Mouse (Mus musculus): Measurements from ENCODE around the gene Ghrhr.

Gene Ghrhr

DNA sequence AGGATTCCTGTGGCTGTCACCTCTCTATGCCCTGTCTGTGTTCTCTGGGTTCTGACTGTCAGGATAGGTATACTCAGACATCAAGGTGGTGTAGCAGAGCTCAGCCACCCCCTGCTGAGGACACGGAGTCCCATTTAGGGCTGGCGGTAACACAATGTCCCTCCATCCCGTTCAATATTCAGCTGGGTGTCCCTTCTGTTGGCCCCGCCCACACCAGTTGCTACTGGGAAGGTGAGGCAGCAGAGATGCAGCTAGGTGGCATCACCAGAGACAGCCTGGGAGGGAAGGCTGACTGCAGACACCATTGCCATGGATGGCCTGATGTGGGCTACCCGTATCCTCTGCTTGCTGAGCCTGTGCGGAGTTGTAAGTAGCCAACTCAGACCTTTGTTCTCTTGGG is at the start of gene Ghrhr:
TSS of gene Ghrhr (plus strand) at position 220 of the 400 bp plus-strand sequence.
- no peak for DNase-seq (ENCODE audit: low spot score in 2 of 2)

DNA sequence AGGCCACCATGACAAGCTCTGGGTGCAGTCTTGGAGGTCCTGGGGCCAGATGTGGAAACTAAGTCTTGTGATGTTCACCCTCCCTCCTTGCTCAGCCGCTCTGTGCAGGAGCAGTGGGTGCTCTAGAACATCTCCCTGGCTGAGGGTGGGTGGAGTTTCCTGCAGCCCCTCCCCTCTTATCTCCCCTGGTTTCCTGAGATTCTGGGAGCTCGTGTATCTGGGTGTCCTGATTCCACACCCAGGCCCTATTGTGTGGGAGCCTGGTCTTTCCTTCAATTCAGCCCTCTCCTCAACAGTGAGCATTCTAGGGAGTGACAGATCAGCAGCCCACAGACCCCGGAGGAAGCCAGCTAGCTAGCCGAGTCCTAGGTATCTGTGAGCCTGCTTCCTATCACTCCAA is 49.8 kb upstream of the Ghrhr start:
- no peak for DNase-seq (ENCODE audit: low spot score in 2 of 2)

DNA sequence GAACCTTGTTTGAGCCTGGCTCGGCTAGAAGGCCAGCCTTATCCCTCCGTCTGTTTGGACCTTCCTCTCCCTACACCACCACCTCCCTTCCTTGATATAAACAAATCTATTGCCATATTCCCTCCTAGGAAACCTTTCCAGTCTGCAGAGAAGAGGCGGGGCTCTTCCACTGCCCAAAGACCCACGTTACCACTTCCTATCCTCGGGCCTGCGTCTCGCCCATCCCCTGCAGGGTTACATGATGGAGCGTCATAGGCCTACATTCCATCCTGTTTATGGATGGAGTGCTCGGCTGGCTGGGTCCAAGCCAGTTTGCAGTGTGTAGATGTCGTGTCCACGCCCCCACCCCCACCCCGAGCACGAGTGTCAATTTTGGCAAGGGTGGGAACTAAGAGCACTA is 48.8 kb upstream of the Ghrhr start:
- no peak for DNase-seq (ENCODE audit: low spot score in 2 of 2)

DNA sequence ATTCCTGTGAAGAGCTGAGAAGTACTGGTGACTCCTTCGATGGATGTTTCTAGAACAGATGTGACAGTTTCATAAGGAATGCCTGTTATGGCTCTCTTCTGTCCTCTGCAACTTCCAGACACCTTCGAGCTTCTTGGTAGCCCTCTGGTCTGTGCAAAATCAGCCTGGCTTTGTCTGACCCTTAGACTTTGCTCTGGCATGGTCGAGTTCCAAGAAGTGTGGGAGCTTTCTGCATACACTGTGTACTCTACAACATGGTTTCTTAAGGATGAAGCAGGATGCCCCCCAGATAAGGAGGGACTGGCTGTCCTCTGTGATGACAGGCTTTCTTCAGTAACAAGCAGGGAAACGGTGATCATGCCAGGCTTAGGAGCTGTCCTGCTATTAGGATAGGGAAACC is 47.9 kb upstream of the Ghrhr start:
- no peak for DNase-seq (ENCODE audit: low spot score in 2 of 2)

DNA sequence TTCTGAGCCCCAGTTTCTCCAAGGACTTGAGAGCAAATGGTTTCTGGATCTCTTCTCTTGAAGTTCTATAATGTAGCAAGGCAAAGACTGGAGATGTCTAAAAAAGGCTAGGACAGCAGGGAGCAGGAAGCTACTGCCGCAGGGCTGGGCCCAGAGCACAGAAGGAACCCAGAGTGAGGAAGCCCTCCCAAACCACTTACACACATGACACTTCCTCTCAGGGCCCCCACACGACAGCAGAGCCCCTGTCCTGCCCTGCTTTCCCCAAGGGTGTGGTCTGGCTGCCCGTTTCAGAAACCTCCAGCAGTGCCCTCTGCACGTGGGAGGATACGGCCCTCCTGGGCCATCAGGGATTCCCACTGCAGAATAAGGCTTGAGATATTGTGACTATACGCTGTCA is 44.8 kb upstream of the Ghrhr start:
- no peak for DNase-seq (ENCODE audit: low spot score in 2 of 2)

DNA sequence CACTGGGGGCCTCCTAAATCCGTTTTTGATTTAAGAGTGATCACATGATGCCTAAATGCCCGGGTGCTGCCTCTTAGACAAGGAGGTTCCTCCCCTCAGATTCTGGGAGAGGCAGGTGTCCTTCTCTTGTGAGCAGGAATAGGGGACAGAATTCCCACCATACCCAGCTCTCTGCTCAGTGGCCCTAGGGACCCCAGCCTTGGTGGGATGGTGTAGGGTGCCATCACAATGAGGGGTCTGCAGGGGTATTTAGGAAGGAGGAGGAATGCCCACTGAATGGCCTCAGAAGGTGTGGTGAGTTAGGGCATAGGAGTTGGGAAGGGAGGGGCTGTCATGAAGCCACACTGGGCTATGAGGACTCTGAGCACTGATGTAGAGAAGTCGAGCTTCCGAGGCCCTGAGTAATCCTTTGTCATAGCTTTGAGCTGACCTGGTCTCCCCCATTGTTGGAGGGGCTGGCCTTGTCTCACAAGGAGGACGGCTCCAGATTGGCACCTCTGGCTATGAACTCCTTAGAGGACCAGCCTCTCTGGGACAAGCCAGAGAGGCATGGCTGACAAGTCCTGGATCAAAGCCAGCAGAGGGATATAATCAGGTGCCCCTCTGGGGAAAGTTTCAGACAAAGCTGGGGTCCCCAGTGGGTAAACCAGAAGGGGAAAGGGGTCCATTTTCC is 43.9 kb upstream of the Ghrhr start:
- no peak for DNase-seq (ENCODE audit: low spot score in 2 of 2)

DNA sequence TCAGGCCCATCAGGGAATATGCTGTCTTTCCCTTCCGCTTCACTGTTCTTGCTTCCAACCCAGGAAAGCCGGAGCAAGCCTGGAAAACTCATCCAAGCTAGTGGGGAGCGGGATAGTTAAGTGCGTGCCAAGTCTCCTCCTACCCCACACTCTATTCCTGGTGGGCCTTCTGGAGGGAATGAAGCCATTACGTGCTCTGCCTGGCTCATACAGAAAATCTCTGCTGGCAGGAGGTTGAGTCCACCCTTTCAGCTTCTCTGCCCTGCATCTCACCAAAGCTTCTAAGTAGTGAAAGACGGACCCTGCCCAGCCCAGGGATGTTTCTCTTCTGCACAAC is 43.4 kb upstream of the Ghrhr start:
- no peak for DNase-seq (ENCODE audit: low spot score in 2 of 2)

DNA sequence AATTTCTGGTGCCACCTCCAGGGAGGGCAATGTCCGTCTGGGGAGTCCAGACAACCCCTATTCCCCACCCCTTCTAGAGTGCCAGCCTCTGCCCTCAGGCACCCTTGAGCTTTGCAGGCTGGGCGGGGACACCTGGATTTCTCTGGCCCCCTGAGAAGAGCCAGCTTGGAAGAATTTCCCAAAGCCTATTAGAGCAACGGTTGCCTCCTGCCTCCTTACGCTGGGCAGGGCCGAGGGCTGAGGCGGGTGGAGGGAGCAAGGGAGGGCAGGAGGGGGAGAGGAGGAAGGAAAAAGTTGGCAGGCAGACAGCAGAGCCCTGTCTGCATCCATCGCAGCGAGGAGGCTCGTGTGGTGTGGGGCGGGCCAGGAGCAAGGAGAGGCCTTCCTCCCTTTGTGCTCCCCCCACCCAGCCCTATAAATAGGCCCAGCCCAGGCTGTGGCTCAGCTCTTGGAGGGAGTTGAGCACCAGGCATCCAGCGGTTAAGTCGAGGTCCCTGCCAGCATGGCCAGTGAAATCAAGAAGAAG is 40.0 kb upstream of the Ghrhr start, which contains the start of gene Aqp1:
TSS of gene Aqp1 (plus strand) at position 444 of the 526 bp plus-strand sequence.
- DNase-seq (ENCODE audit: low spot score in 2 of 2), result peak; percentile 64 to 73

DNA sequence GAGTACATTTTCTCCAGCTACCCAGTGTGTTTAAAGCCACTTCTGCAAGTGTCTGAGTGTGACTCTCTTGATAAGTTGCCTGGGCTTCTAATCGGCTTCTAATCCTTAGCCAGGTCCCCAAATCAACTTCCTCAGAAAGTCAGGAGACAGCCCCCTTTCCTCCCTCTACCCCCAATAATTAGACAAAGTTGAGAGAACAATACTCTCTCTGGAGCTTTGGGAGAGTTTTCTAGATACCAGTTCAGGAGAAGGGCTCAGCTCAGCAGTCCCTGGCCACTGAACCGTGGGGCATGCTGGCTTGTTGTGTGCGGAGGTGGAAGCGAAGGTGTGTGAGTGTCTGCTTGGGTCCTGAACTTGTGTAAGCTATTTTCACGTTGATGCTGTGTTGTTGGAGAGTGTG is 38.9 kb upstream of the Ghrhr start:
- DNase-seq (ENCODE audit: low spot score in 2 of 2), result no peak

DNA sequence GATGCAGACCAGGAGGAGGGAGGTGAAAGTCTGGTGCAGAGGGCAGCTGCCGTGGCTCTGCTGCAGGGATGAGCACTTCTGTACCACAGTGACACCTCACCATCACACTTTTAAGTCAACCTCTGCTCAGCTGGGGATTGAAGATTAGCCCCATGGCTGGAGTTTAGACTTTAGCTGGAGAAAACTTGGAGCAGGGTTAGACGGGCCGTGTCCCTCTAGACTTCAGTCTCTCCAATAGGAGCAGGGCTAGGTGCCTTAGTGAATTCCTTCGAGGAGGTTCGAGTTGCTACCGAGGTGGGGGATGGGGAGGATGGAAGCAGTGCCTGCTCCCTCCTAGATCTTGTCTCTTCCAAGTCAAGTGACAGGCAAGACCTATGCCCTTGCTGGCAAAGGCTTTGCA is 38.0 kb upstream of the Ghrhr start:
- no peak for DNase-seq (ENCODE audit: low spot score in 2 of 2)

DNA sequence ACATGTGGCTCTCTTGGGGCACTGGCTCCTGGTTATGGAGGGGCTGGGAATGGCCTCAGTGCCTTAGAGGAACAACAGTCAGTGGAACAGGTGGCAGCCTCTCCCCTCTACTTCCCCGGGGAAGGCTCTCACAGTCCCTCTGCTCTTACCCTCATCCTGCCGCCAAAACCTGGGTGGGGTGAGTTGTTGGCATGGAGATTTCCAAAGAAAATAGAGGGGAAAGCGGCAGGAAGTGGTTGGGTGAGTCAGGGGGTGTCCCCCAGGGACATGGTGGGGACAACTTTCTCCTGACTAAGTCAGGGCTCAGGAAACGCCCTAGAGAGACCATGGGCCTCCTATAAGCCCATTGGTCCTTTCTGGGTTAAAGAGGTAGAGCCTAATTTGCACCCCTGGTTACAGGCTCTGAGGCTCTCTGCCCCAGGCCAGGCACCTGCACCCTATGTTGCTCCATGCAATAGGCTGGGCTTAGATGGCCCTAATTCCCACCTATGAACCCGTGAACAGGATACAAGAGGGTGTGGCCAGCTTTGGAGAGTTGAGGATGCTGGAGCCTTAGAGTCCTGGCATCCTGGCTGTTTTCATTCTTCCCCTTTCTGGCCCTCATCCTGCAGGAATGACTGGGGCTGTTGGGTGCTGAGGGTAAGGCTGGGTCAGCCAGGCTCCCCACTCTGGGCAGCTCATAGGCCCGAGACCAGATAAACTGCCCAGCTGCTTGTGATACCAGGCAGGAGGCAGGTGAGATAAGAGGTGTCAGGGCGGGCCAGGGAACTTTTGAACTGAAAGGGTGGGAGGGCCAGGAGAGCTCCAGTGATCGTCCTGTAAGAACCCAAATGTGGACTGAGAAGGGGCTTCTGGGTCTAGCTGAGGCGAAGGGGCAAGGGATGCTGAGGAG is 36.9 kb upstream of the Ghrhr start:
- DNase-seq (ENCODE audit: low spot score in 2 of 2), result peak; percentile 60 to 71

DNA sequence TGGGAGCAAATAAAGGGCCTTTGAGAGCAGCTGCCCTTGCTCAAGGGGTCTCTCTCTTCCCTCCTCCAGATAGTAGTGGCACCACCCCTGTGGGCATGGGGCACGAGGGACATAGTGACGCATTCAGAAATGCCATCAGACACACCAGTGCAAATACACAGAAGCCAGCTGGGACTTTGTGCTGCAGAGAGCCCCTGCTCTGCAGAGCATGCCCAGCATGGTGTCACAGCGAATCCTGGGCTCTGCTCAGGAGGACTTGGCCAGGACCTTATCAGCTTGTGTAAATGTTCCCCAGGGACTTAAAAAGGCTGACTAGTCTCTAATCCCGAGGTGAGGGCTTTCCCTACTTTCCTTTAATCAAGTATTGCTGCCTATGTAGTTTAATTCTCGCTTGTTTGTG is 34.4 kb upstream of the Ghrhr start:
- no peak for DNase-seq (ENCODE audit: low spot score in 2 of 2)

DNA sequence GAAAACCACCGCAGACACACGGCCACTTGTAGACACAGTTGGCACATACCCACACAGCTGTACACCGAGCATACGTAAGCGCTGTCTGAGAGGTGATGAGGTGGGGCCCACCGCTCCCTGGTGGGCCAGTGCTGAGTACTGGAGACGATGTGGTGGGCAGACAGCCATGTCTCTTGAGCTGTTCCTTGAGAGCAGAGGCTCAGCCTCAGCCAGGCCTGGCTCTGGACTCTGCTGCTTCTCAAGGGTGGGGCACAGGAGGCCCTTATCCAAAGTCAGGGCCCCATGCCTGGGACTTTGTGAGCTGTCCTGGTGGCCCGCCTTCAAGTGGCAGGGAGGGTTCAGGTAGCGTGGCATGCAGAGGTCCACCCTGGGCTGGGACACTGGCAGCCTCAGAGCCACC is 33.8 kb upstream of the Ghrhr start:
- no peak for DNase-seq (ENCODE audit: low spot score in 2 of 2)

DNA sequence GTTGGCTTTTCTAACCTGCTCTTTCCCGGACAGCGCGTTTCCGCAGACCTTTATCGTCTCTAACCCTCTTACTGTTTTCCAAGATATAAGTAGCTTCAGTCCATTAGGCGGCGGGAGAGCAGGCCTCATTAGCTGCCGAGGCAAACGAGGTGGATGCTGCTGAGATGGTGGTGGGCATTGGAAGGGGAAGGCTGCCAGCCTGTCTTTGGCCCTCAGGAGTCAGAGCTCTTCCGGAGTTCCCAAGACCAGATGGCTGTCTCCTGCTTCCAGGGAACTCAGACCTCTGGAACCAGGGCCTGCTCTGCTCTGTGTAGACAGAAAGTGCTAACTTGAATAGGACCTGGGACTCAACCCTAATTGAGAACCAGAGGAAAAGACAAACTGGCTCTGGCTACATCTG is 32.6 kb upstream of the Ghrhr start:
- DNase-seq (ENCODE audit: low spot score in 2 of 2), result no peak

DNA sequence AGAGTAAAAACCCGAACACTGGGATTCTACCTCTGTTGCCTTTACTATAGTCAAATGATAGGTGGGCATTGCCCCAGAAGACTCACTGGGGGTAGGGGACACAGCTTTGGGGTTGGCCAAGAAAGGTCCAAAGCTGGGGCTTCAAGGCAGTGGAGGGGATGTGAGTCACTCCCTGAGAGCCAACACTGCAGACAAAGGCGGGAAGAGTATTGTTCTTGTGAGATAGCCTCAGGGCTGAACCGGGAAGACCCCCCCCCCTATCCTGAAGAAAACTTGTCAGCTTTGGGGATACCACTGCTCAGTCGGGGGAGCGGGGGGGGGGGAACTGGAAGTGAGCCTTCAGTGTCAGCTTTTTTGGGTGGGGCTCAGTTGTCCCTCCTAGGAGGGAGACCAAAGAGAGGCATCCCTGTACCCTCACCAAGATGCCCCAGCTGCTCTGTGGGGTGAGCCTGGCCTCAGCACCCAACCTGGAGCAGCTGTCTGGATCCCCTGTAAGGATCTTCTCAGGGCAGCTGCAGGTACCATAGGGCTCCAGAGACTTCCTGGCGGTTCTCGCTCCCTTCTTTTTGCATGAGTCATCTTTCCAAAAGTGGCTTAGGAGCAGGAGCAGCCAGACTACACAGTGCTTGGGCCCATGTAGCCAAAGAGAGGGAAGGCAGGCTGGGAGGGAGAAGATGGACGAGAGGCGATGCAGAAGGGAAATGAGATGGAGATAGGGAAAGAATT is 31.6 kb upstream of the Ghrhr start:
- DNase-seq (ENCODE audit: low spot score in 2 of 2), result no peak

DNA sequence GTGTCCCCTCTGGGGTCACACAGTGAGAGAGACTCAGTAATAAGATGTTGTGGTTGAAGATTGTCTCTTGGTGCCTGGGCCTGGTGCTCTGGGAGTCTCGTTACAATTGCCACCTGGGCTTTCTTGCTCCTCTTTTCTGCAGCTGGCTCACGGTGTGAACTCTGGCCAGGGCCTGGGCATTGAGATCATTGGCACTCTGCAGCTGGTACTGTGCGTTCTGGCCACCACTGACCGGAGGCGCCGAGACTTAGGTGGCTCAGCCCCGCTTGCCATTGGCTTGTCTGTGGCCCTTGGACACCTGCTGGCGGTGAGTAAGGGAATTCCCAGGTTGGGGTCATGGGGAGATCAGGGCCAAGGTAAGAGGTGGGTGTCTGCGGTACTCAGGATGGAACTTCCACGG is 30.8 kb upstream of the Ghrhr start:
- DNase-seq (ENCODE audit: low spot score in 2 of 2), result no peak

DNA sequence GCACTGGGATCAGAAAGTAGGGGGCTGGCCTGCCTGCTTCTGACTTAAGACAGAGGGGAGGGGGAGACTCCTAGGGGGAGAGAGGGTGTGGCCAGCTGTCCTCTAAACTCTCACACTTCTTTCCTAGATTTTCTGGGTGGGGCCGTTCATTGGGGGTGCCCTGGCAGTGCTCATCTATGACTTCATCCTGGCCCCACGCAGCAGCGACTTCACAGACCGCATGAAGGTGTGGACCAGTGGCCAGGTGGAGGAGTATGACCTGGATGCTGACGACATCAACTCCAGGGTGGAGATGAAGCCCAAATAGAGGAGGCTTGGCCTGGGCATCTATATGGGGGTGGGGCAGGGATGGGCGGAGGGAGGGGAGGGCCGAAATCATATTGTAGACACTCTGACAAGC is 29.6 kb upstream of the Ghrhr start:
- DNase-seq (ENCODE audit: low spot score in 2 of 2), result no peak

DNA sequence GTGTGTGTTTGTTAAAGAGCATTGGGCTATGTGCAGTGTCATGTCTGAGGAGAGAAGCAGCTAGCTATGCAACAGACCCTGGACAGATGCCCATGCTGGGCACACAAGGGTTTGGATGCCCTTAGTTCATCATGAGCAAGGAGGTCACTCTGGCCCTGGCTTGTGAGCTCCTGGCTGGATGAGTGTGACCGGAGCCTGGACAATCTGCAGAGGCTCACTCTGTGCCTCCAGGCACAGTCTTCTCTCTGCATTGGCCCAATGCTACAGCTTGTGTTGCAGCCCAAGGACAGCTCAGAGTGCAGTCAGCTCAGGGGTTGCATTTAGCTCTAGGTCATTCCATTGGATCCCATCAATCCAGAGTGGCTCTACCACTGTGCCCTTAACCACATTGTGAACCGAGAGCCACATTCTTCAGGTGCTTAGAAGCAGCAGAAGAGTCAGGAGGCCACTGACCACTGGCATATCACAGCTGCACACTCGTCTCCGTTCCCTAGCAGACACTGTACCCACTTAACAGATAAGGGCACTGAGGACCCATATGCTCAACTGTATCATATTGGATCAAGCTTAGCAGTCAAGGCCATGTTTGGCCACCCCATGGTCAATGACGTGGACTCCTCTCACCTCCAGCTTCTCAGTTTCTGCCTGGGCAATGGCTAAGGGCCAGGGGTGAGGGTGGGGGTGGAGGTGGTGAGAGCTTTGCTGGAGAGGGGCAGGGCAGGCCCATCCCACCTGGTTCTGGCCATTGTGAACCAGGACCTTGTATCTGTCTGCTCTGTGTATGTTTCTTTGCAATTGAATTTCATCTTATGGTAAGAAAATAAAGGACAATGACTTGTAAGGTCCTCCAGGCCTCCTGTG is 28.2 kb upstream of the Ghrhr start:
- DNase-seq (ENCODE audit: low spot score in 2 of 2), result no peak

DNA sequence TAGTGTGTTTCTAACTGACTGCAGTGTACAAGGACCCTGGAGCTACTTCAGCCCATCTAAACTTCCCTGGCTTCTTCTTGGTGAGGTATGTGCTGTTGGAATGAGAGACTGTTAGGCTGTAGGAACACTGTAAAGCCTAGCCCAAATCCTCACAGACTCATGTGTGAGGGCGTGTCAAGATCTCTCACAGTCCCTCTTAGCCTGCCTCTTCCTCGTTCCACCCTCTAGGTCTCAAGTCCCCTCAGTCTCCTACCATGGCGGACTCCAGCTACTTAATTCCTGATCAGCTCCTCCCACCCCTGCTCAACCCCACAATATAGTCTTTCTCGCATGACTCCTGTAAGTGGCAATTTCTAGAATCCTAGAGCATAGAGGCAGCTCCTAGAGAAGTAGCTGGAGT is 26.9 kb upstream of the Ghrhr start:
- no peak for DNase-seq (ENCODE audit: low spot score in 2 of 2)

DNA sequence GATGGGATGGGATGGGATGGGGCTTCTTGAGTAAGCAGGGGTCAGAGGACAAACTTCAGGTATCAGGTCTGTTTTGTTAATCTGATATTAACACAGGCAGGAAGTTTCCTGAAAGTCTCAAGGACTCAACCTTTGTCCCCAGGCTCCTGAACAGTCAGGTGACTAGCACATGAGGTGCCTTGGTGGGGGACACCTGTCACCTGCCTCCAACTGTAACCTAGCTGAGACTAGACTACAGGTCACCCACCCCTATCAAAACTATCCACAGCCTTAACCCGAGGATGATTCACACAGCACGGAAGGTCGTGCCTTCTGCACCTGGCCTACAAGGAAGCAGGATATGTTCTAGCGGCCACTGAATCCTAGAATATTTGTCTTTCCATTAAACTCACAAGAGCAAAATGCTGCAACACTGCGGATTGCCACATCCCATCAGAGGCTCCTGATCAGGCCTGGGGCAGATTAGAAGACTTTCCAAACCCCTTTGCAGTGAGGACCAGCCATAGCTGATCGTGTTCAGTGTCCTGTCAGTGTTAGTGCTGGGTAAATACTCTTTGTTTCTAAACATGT is 25.6 kb upstream of the Ghrhr start:
- DNase-seq (ENCODE audit: low spot score in 2 of 2), result no peak

DNA sequence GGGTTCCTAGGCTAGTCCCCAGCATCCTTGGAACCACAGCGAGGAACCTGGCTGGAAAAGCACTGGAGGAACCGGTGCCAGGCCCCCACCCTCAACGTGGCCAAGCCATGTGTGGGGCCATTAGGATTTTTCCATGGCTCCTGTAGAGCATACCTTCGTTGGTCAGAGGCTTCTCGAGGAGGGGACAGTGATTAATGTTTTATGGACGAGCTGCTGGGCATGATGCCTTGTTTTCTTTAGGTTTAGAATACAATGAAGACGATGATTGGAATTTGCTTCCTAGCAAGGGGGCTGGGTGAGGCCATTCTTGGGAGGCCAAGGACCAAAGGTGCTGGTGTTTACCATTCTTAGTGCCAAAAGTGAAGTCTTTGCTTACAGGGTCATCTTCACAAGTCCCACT is 24.4 kb upstream of the Ghrhr start:
- DNase-seq (ENCODE audit: low spot score in 2 of 2), result no peak

Measured in spleen, postnatal 36 days (tissue).